Mouse (Mus musculus) right cerebral cortex, adult 18-20 months (tissue): ENCODE results near the gene Cers4.
A peak's percentile ranks its signal among the peaks of the same experiment; 100 is the strongest.

Experiments used
- DNase-seq: peaks from one replicate; pipeline ENCODE4 v3.0.0; 2022; ENCODE audit warnings: mixed read lengths

The Cers4 gene

GRCm38 (mm10) chr8:4492851-4493685 is at the start of gene Cers4:
Gene Cers4 (plus strand): TSS chr8:4493026.
- peak; percentile 89 for DNase-seq

- no peak for DNase-seq
Observed at GRCm38 (mm10) chr8:4458165-4458564, 34.7 kb upstream of the Cers4 start.

- no peak for DNase-seq
Observed at GRCm38 (mm10) chr8:4463061-4463460, 29.8 kb upstream of the Cers4 start.

GRCm38 (mm10) chr8:4474419-4475187 is 18.2 kb upstream of the Cers4 start:
- no peak for DNase-seq

GRCm38 (mm10) chr8:4481154-4481553 is 11.7 kb upstream of the Cers4 start:
- DNase-seq: no peak

- no peak for DNase-seq
Observed at GRCm38 (mm10) chr8:4481586-4481985, 11.2 kb upstream of the Cers4 start.

- no peak for DNase-seq
Observed at GRCm38 (mm10) chr8:4482501-4482900, 10.3 kb upstream of the Cers4 start.

GRCm38 (mm10) chr8:4483330-4483729 is 9.5 kb upstream of the Cers4 start:
- DNase-seq: peak; percentile 7

- peak; percentile 73 for DNase-seq
Observed at GRCm38 (mm10) chr8:4493686-4494440, 1.0 kb downstream of the Cers4 start.

- DNase-seq: no peak
Observed at GRCm38 (mm10) chr8:4495976-4496375, 3.1 kb downstream of the Cers4 start.

GRCm38 (mm10) chr8:4497610-4498009 is 4.8 kb downstream of the Cers4 start:
- no peak for DNase-seq

GRCm38 (mm10) chr8:4505364-4505763 is 12.5 kb downstream of the Cers4 start:
- no peak for DNase-seq

GRCm38 (mm10) chr8:4507527-4507926 is 14.7 kb downstream of the Cers4 start:
- no peak for DNase-seq

- no peak for DNase-seq
Observed at GRCm38 (mm10) chr8:4510824-4511223, 18.0 kb downstream of the Cers4 start.

- DNase-seq: no peak
Observed at GRCm38 (mm10) chr8:4511429-4512115, 18.7 kb downstream of the Cers4 start.

- no peak for DNase-seq
Observed at GRCm38 (mm10) chr8:4512116-4512495, 19.3 kb downstream of the Cers4 start.

- DNase-seq: peak; percentile 31
Observed at GRCm38 (mm10) chr8:4516162-4516561, 23.3 kb downstream of the Cers4 start.

- DNase-seq: no peak
Observed at GRCm38 (mm10) chr8:4521472-4521871, 28.6 kb downstream of the Cers4 start.

- no peak for DNase-seq
Observed at GRCm38 (mm10) chr8:4523525-4523924, 30.7 kb downstream of the Cers4 start.
